Mouse (Mus musculus) intestine, embryonic 16.5 days (tissue): ENCODE measurements around the gene 4931414P19Rik. TPM values are rescaled to one million over a fixed set of nuclear protein-coding genes. Genes with fewer than 3 reads are reported as not detected.

Experiments used
- ATAC-seq: fragments of 200-750 bp; cut with Nextera tagmentation; 2 replicates; pipeline ENCODE4 v1.8.0; 2017; ENCODE audit warnings: moderate TSS enrichment, moderate library complexity
- H3K27ac ChIP-seq: fragments of 300-500 bp; sonication (generic); 2 replicates; pipeline ENCODE4 v1.5.1; 2014; ENCODE audit warnings: mild to moderate bottlenecking, low read length
- H3K27me3 ChIP-seq: fragments of 300-500 bp; sonication (generic); replicated peaks from 2 replicates; pipeline ENCODE4 v1.6.1; 2014; ENCODE audit warnings: low read length, control low read depth, mixed read lengths; ENCODE audit not compliant: control insufficient read depth, insufficient read depth
- H3K36me3 ChIP-seq: fragments of 300-500 bp; sonication (generic); 2 replicates; pipeline ENCODE4 v1.6.1; 2014; ENCODE audit warnings: low read length, control low read depth; ENCODE audit not compliant: control insufficient read depth, insufficient read depth
- H3K4me1 ChIP-seq: fragments of 300-500 bp; sonication (generic); 2 replicates; pipeline ENCODE4 v1.6.1; 2014; ENCODE audit warnings: low read length, control low read depth, mixed read lengths; ENCODE audit not compliant: control insufficient read depth, insufficient read depth
- H3K4me2 ChIP-seq: fragments of 300-500 bp; sonication (generic); 2 replicates; pipeline ENCODE4 v1.6.1; 2014; ENCODE audit warnings: low read depth, low read length, control low read depth
- H3K4me3 ChIP-seq: fragments of 300-500 bp; sonication (generic); 2 replicates; pipeline ENCODE4 v1.5.1; 2014; ENCODE audit warnings: mild to moderate bottlenecking, low read length
- H3K9ac ChIP-seq: fragments of 300-500 bp; sonication (generic); 2 replicates; pipeline ENCODE4 v1.6.1; 2014; ENCODE audit warnings: low read depth, low read length
- H3K9me3 ChIP-seq: fragments of 300-500 bp; sonication (generic); 2 replicates; pipeline ENCODE4 v1.6.1; 2016; ENCODE audit warnings: low read length, control low read depth; ENCODE audit not compliant: control insufficient read depth
- WGBS: fragments of 180-500 bp; shearing (Covaris S2); extraction: QIAGEN DNeasy Blood & Tissue Kit; methylation state at CpG from one replicate; pipeline ENCODE4 v1.1.7; 2014; 5-methylcytosine and 5-hydroxymethylcytosine counted together
- microRNA counts: library from miRNA; unstranded; fragments of <30 nt; microRNA quantifications from one replicate; lab custom pipeline; 2016
- microRNA-seq: library from miRNA; unstranded; fragments of <30 nt; microRNA quantifications from one replicate; pipeline ENCODE4, GENCODE M21; 2016
- polyA plus RNA-seq: library from polyadenylated mRNA; unstranded; fragments of >200 nt; fragmentation: Nextera tagmentation; extraction: Ambion mirVana; gene quantifications from 2 replicates; pipeline ENCODE4 v1.2.1, GENCODE M21; 2015

The 4931414P19Rik gene
- polyA plus RNA-seq, 1 experiment from 2014 or later, result 7.8 TPM

GRCm38 (mm10) chr14:54538580-54538979 lies 67.2 kb downstream of the 4931414P19Rik start:
- Histone ChIP-seq H3K27ac (no peak overlapping the region), H3K4me2 (no peak overlapping the region), H3K27me3 (no peaks in the 10 kb centered on the region), H3K4me1 (no peaks in the 10 kb centered on the region), H3K4me3 (no peak overlapping the region), H3K9me3 (no peaks in the 10 kb centered on the region), H3K9ac (no peak overlapping the region), H3K36me3 (no peaks in the 10 kb centered on the region)
- no peak for ATAC-seq
- WGBS, result 88% methylated on average over 2 of the region's 2 CpGs

MicroRNA genes within 50 kb of the gene (microRNA counts, 519-probe panel; counts per million panel counts)
- 35.7 counts per million for microRNA mmu-miR-686 (lab: Ali Mortazavi, UCI)

Small RNA genes lying within 50 kb of the gene (microRNA-seq; reads per million reads assigned to microRNA genes)
- gene Mir686, result not detected
- gene Mir6948, result not detected

Other genes with a start within 250 kb of the 4931414P19Rik start
- 42.9 and 48.6 TPM in 2 replicates for gene Oxa1l, start 245.2 kb downstream of the 4931414P19Rik start, polyA plus RNA-seq
- 93.8 and 111 TPM in 2 replicates for gene Slc7a7, start 188.2 kb downstream of the 4931414P19Rik start, polyA plus RNA-seq
- gene Mrpl52, start 179.1 kb downstream of the 4931414P19Rik start, polyA plus RNA-seq, result 249 and 267 TPM in 2 replicates
- gene Mmp14, start 174.4 kb downstream of the 4931414P19Rik start, polyA plus RNA-seq, result 89.7 and 90.7 TPM in 2 replicates
- gene Lrp10, start 141.9 kb downstream of the 4931414P19Rik start, polyA plus RNA-seq, result 53.4 and 65.3 TPM in 2 replicates
- gene Rem2, start 129.9 kb downstream of the 4931414P19Rik start, polyA plus RNA-seq, result 1.2 and 1.6 TPM in 2 replicates
- gene Prmt5, start 88.5 kb downstream of the 4931414P19Rik start, polyA plus RNA-seq, result 67.2 and 71.8 TPM in 2 replicates
- gene Haus4, start 51.4 kb downstream of the 4931414P19Rik start, polyA plus RNA-seq, result 46.9 and 56.0 TPM in 2 replicates
- 12.9 and 13.1 TPM in 2 replicates for gene Ajuba, start 28.4 kb downstream of the 4931414P19Rik start, polyA plus RNA-seq
- 358 and 395 TPM in 2 replicates for gene Psmb5, start 12.0 kb upstream of the 4931414P19Rik start, polyA plus RNA-seq
- not detected in 2 replicates for gene Psmb11, start 15.4 kb upstream of the 4931414P19Rik start, polyA plus RNA-seq
- gene Gm17606, start 35.0 kb upstream of the 4931414P19Rik start, polyA plus RNA-seq, result not detected in 2 replicates
- gene Cdh24, start 35.4 kb upstream of the 4931414P19Rik start, polyA plus RNA-seq, result 1.5 and 1.7 TPM in 2 replicates
- gene 1700123O20Rik, start 80.2 kb upstream of the 4931414P19Rik start, polyA plus RNA-seq, result 82.0 and 90.2 TPM in 2 replicates
- gene Acin1, start 80.9 kb upstream of the 4931414P19Rik start, polyA plus RNA-seq, result 78.7 and 82.6 TPM in 2 replicates
- gene Gm29776, start 92.8 kb upstream of the 4931414P19Rik start, polyA plus RNA-seq, result 0.07 and 0.15 TPM in 2 replicates
- 0.28 TPM in 1 of 2 replicates, not detected in the other for gene Cebpe, start 106.2 kb upstream of the 4931414P19Rik start, polyA plus RNA-seq
- gene Slc7a8, start 176.0 kb upstream of the 4931414P19Rik start, polyA plus RNA-seq, result 45.7 and 60.3 TPM in 2 replicates
- gene Rnf212b, start 208.1 kb upstream of the 4931414P19Rik start, polyA plus RNA-seq, result 0.13 TPM in 1 of 2 replicates, not detected in the other